Mouse (Mus musculus) cerebellum, postnatal 4 days (tissue): ENCODE measurements at regions not wholly inside any gene's neighbourhood (a gene's known extent, or its start where the extent isn't known, plus 50 kb on each side); places are given as distances from the start of the nearest gene placed in this dataset.

ENCODE experiments used
- DNase-seq, 2 experiments: peaks; one replicate each; pipeline ENCODE4 v3.0.0; 2022; ENCODE audit warnings: low spot score in 2 of 2, mixed read lengths in 1 of 2

GRCm38 (mm10) chr1:138011581-138011980 is 163.9 kb downstream of the Ptprc start:
- DNase-seq = no peak

- no peak for DNase-seq
These were observed 164.5 kb downstream of the Ptprc start for GRCm38 (mm10) chr1:138010910-138011477.

GRCm38 (mm10) chr1:138006811-138007210 is 168.7 kb downstream of the Ptprc start:
- DNase-seq = no peak

- no peak for DNase-seq
These were observed 171.2 kb downstream of the Ptprc start for GRCm38 (mm10) chr1:138004319-138004718.

- DNase-seq = no peak
These were observed 176.1 kb downstream of the Ptprc start for GRCm38 (mm10) chr1:137999268-137999900.

- no peak for DNase-seq
These were observed 179.5 kb downstream of the Ptprc start for GRCm38 (mm10) chr1:137996041-137996440.

GRCm38 (mm10) chr1:137991936-137992335 is 183.6 kb downstream of the Ptprc start:
- no peak for DNase-seq

- DNase-seq = no peak
These were observed 184.1 kb downstream of the Ptprc start for GRCm38 (mm10) chr1:137991412-137991811.

- no peak for DNase-seq
These were observed 202.1 kb downstream of the Ptprc start for GRCm38 (mm10) chr1:137973406-137973805.

- no peak for DNase-seq
These were observed 202.7 kb downstream of the Ptprc start for GRCm38 (mm10) chr1:137972620-137973350.

GRCm38 (mm10) chr1:137966151-137966836 is 209.2 kb downstream of the Ptprc start:
- DNase-seq = no peak

- no peak for DNase-seq
These were observed 211.9 kb downstream of the Ptprc start for GRCm38 (mm10) chr1:137963656-137964055.

GRCm38 (mm10) chr1:137958040-137958439 is 217.5 kb downstream of the Ptprc start:
- DNase-seq = no peak

- DNase-seq = no peak
These were observed 219.5 kb downstream of the Ptprc start for GRCm38 (mm10) chr1:137955993-137956392.

GRCm38 (mm10) chr1:137955139-137955538 is 220.4 kb downstream of the Ptprc start:
- no peak for DNase-seq

- no peak for DNase-seq
These were observed 222.1 kb downstream of the Ptprc start for GRCm38 (mm10) chr1:137953369-137953768.

- DNase-seq = no peak
These were observed 222.7 kb downstream of the Ptprc start for GRCm38 (mm10) chr1:137952777-137953176.

- no peak for DNase-seq
These were observed 227.6 kb downstream of the Ptprc start for GRCm38 (mm10) chr1:137947900-137948299.

GRCm38 (mm10) chr1:137941776-137942522 is 233.6 kb downstream of the Ptprc start:
- DNase-seq = no peak

GRCm38 (mm10) chr1:137935746-137936145 is 239.8 kb downstream of the Ptprc start:
- DNase-seq = no peak

GRCm38 (mm10) chr1:137929764-137930163 is 245.7 kb downstream of the Ptprc start:
- DNase-seq = peak in 1 of 2 experiments; percentile 12

GRCm38 (mm10) chr1:137928522-137928921 is 247.0 kb downstream of the Ptprc start:
- DNase-seq = peak; percentile 33 to 65
